Mouse (Mus musculus) embryonic facial prominence, embryonic 15.5 days (tissue): Measurements from ENCODE around the gene Fam19a2. TPM values are rescaled to one million over a fixed set of nuclear protein-coding genes. Genes with fewer than 3 reads are reported as not detected.

ENCODE experiments used
- ATAC-seq: fragments of 200-750 bp; cut with Nextera tagmentation; 2 replicates; pipeline ENCODE4 v1.8.0; 2017; ENCODE audit warnings: low read depth, moderate TSS enrichment; ENCODE audit not compliant: insufficient number of reproducible peaks, low FRiP score, low TSS enrichment
- H3K27ac ChIP-seq: fragments of 300-500 bp; sonication (generic); replicated peaks from 2 replicates; pipeline ENCODE4 v1.5.1; 2015; ENCODE audit warnings: mild to moderate bottlenecking, inconsistent platforms
- H3K27me3 ChIP-seq: fragments of 300-500 bp; sonication (generic); 2 replicates; pipeline ENCODE4 v1.6.1; 2015; ENCODE audit warnings: inconsistent platforms
- H3K36me3 ChIP-seq: fragments of 300-500 bp; sonication (generic); 2 replicates; pipeline ENCODE4 v1.6.1; 2015; ENCODE audit warnings: mild to moderate bottlenecking, inconsistent platforms
- H3K4me1 ChIP-seq: fragments of 300-500 bp; sonication (generic); 2 replicates; pipeline ENCODE4 v1.6.1; 2015; ENCODE audit warnings: inconsistent platforms
- H3K4me2 ChIP-seq: fragments of 300-500 bp; sonication (generic); replicated peaks from 2 replicates; pipeline ENCODE4 v1.6.1; 2015; ENCODE audit warnings: mild to moderate bottlenecking, inconsistent platforms
- H3K4me3 ChIP-seq: fragments of 300-500 bp; sonication (generic); replicated peaks from 2 replicates; pipeline ENCODE4 v1.5.1; 2015; ENCODE audit warnings: mild to moderate bottlenecking, inconsistent platforms
- H3K9ac ChIP-seq: fragments of 300-500 bp; sonication (generic); 2 replicates; pipeline ENCODE4 v1.6.1; 2015; ENCODE audit warnings: inconsistent platforms
- H3K9me3 ChIP-seq: fragments of 300-500 bp; sonication (generic); replicated peaks from 2 replicates; pipeline ENCODE4 v1.6.1; 2016; ENCODE audit warnings: inconsistent platforms
- WGBS: fragments of 180-500 bp; shearing (Covaris S2); methylation state at CpG from one replicate; pipeline ENCODE4 v1.1.7; 2015; 5-methylcytosine and 5-hydroxymethylcytosine counted together
- polyA plus RNA-seq: library from polyadenylated mRNA; unstranded; fragments of >200 nt; fragmentation: Nextera tagmentation; extraction: Ambion mirVana; gene quantifications from 2 replicates; pipeline ENCODE4 v1.2.1, GENCODE M21; 2015

Gene Fam19a2
- polyA plus RNA-seq, 1 experiment from 2014 or later = 4.1 TPM

- ATAC-seq = no peak
- H3K27ac ChIP-seq = no peak overlapping the region
Measured at GRCm38 (mm10) chr10:123307300-123307699, 43.5 kb downstream of the Fam19a2 start.

DNA sequence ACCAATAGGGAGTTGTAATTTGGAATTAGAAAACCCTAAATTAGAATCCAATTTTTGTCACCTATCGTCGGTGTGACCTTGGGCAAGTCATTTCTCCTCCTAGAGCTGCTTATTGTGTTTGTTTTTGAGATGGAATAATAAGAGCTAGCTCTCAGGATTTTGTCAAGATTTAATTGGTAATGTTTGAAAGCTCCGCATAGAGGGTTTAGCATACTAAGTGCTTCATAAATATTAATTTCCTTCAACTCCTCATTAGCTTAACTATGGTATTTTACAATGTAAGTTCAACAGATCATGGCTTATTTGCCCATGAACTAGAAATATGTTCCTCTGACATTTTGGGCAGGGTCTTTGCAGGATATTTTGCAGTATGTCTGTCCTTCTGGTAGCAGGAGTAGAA, 62.5 kb downstream of the Fam19a2 start:
- Histone ChIP-seq H3K9me3 (no peaks in the 10 kb centered on the region), H3K9ac (no peak overlapping the region), H3K27ac (no peak overlapping the region), H3K27me3 (no peaks in the 10 kb centered on the region), H3K36me3 (no peaks in the 10 kb centered on the region), H3K4me1 (no peaks in the 10 kb centered on the region), H3K4me2 (no peak overlapping the region), H3K4me3 (no peak overlapping the region)
- WGBS = 94% methylated on average over 3 of the region's 3 CpGs
- ATAC-seq = no peak

More at GRCm38 (mm10) chr10:123307300-123307699, 43.5 kb downstream of the Fam19a2 start:
- Histone ChIP-seq H3K9me3 (no peaks in the 10 kb centered on the region), H3K4me2 (no peak overlapping the region), H3K36me3 (no peaks in the 10 kb centered on the region), H3K4me3 (no peak overlapping the region), H3K27me3 (no peaks in the 10 kb centered on the region), H3K4me1 (no peaks in the 10 kb centered on the region), H3K9ac (no peak overlapping the region)

DNA sequence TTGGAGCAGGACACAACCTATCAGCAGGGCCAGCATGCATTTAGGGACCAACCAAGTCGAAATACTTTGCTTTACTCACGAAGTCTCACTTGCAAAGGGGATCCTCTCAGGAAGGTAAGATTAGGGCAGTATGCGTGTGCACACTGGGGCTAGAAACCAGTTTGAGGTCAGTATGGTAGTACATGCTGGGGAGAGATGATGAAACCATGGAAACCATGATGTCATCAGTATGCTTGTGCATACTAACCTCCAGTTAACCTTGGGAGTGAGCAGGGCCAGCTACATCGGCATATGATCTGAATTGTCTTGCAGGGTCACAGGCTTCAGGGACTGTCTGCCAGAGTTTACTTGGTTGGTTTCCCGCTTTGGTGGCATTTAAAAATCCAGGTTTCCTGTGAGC, 77.5 kb downstream of the Fam19a2 start:
- 67% methylated on average over 5 of the region's 5 CpGs for WGBS
- no peak overlapping the region for H3K27ac ChIP-seq
- no peak overlapping the region for H3K4me2 ChIP-seq
- H3K4me1 ChIP-seq = no peaks in the 10 kb centered on the region
- no peaks in the 10 kb centered on the region for H3K9me3 ChIP-seq
- no peak for ATAC-seq
- no peaks in the 10 kb centered on the region for H3K36me3 ChIP-seq
- H3K4me3 ChIP-seq = no peak overlapping the region
- H3K27me3 ChIP-seq = no peaks in the 10 kb centered on the region
- no peak overlapping the region for H3K9ac ChIP-seq

- ATAC-seq = no peak
- H3K36me3 ChIP-seq = no peaks in the 10 kb centered on the region
- WGBS = 16% methylated on average over 5 of the region's 5 CpGs
Measured at GRCm38 (mm10) chr10:123342591-123343236, 78.9 kb downstream of the Fam19a2 start.

DNA sequence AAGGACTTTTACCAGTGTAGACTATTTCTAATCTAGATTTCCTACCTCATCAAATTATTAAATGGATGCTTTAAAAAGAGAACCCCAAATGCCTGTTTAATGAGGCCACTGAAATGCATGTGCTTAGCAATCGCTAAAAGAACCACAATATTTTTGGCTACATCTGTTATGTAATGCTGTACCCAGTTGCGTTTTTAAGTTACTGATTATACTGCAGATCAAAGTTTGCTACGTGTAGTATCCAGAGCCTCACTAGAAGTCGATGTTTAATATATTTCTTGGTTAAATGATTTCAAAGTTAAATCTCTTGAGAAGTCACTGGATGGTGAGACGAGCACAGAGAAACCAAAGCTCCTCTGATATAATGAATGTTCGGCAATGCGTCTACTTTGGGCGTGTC, 82.5 kb downstream of the Fam19a2 start:
- no peaks in the 10 kb centered on the region for H3K27me3 ChIP-seq
- no peaks in the 10 kb centered on the region for H3K36me3 ChIP-seq
- no peak overlapping the region for H3K9ac ChIP-seq
- no peak for ATAC-seq
- no peaks in the 10 kb centered on the region for H3K4me1 ChIP-seq
- no peak overlapping the region for H3K4me2 ChIP-seq
- H3K9me3 ChIP-seq = no peaks in the 10 kb centered on the region
- H3K4me3 ChIP-seq = no peak overlapping the region
- WGBS = 92% methylated on average over 8 of the region's 8 CpGs
- H3K27ac ChIP-seq = no peak overlapping the region

More at GRCm38 (mm10) chr10:123342591-123343236, 78.9 kb downstream of the Fam19a2 start:
- H3K9ac ChIP-seq = no peak overlapping the region
- no peak overlapping the region for H3K4me2 ChIP-seq
- H3K4me3 ChIP-seq = no peak overlapping the region
- H3K9me3 ChIP-seq = no peaks in the 10 kb centered on the region
- no peaks in the 10 kb centered on the region for H3K27me3 ChIP-seq
- H3K4me1 ChIP-seq = no peaks in the 10 kb centered on the region
- H3K27ac ChIP-seq = no peak overlapping the region

DNA sequence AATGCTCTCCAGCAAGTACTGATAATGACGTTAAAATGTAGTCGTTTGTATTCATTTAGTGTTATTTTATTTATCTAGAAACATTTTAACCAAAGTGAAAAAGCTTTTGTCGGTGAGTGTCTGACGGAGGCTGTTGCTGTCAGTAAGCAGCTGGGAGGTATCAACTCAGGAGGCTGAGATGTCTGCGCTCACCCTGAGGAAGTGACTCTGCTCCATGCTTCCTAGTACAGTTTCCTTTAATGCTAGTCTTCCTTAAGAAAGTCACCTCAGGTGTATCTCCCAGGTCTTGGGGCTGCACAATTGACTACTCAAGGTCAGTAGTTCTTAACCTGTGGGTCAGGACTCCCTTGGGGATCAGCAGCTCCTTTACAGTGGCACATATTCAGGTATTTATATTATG, 89.9 kb downstream of the Fam19a2 start:
- Histone ChIP-seq H3K9ac (no peak overlapping the region), H3K4me3 (no peak overlapping the region), H3K9me3 (no peaks in the 10 kb centered on the region), H3K4me1 (no peaks in the 10 kb centered on the region), H3K27me3 (no peaks in the 10 kb centered on the region), H3K4me2 (no peak overlapping the region), H3K36me3 (no peaks in the 10 kb centered on the region), H3K27ac (no peak overlapping the region)
- no peak for ATAC-seq
- 85% methylated on average over 5 of the region's 5 CpGs for WGBS

GRCm38 (mm10) chr10:123357010-123357409, 93.2 kb downstream of the Fam19a2 start:
- Histone ChIP-seq H3K9ac (no peak overlapping the region), H3K4me2 (no peak overlapping the region), H3K4me1 (no peaks in the 10 kb centered on the region), H3K36me3 (no peaks in the 10 kb centered on the region), H3K27ac (no peak overlapping the region), H3K27me3 (no peaks in the 10 kb centered on the region), H3K4me3 (no peak overlapping the region), H3K9me3 (no peaks in the 10 kb centered on the region)
- WGBS = 89% methylated on average over 6 of the region's 6 CpGs
- no peak for ATAC-seq

DNA sequence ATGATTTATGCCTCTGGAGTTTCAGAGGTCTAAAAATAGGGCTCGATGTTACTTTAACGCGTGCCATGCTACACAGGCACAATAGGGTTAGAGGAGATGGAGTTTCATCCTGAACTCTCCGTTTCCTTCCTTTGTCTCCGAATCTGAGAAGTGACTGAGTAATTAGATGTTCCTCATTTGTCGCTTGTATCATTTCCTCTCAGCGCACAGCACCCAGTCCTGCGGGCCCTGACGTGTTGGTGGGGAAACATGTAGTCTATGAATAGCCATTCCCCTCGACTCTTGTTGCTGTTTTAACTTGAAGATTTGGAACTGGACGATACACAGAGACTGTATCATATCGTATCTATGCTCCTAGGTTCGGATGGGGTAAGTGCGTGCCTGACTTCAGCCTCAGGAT, 96.7 kb downstream of the Fam19a2 start:
- no peaks in the 10 kb centered on the region for H3K9me3 ChIP-seq
- no peak overlapping the region for H3K4me2 ChIP-seq
- no peak for ATAC-seq

DNA sequence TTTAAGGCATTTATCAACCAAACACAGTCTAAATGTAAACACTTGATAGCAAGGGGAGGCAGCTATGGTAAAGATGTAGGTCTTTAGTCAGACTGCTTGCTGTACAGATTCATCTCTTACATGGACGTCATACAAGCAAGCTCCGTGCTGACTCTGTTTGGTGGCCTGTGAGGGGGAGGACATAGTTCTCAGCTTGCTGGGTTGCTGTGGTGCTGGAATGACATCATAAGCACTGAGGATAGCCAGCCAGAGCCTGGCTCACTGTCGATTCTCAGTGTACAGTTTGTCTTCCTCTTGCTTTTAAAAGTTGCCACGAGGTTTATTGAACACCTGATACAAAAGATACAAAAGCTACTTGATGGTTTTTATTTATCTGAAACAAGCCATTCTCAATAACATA, 100.8 kb downstream of the Fam19a2 start:
- no peaks in the 10 kb centered on the region for H3K9me3 ChIP-seq
- ATAC-seq = no peak
- no peak overlapping the region for H3K27ac ChIP-seq
- no peaks in the 10 kb centered on the region for H3K4me1 ChIP-seq
- WGBS = 82% methylated on average over 4 of the region's 4 CpGs
- no peak overlapping the region for H3K9ac ChIP-seq
- no peak overlapping the region for H3K4me3 ChIP-seq
- no peaks in the 10 kb centered on the region for H3K36me3 ChIP-seq
- H3K4me2 ChIP-seq = no peak overlapping the region
- no peaks in the 10 kb centered on the region for H3K27me3 ChIP-seq

More for the DNA sequence above, 96.7 kb downstream of the Fam19a2 start:
- no peaks in the 10 kb centered on the region for H3K27me3 ChIP-seq
- H3K4me3 ChIP-seq = no peak overlapping the region
- no peak overlapping the region for H3K9ac ChIP-seq
- no peaks in the 10 kb centered on the region for H3K36me3 ChIP-seq
- WGBS = 67% methylated on average over 14 of the region's 14 CpGs
- H3K4me1 ChIP-seq = no peaks in the 10 kb centered on the region
- H3K27ac ChIP-seq = no peak overlapping the region

DNA sequence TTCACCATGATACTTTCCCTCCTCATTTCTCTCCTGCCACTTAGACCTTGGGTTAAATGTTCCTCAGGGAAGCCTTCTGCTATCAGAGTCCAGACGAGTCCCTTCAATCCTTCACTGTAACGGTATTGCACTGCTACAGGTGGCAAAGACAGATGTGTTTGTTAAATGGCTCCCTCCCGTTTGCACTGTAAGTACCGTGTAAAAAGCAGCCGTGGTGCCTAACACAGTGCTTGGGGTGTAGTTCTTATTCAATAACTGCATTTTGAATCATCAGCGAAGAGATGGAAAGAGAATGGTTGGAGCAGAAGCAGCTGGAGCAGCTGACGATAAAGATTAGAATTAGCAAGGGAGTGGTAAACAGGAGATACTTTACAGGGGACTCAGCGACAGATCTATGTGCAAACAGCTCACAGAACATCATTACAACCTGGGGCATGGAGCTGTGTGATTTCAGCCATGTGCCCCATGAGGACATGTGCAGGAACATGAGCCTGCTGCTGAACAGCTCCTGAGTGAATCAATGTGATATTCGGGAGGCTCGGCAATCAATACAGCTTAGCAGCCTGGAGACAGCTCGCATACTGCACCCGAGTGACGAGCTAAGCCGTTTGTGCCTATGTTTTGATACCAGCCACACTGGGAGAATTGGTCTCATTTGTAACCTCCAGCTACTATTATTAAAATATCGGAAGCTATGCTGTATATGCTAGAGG, 103.5 kb downstream of the Fam19a2 start:
- no peak for ATAC-seq
- Histone ChIP-seq H3K27ac (no peak overlapping the region), H3K36me3 (no peaks in the 10 kb centered on the region), H3K4me2 (no peak overlapping the region), H3K27me3 (no peaks in the 10 kb centered on the region), H3K4me1 (no peaks in the 10 kb centered on the region), H3K9me3 (no peaks in the 10 kb centered on the region), H3K4me3 (no peak overlapping the region), H3K9ac (no peak overlapping the region)
- WGBS = 77% methylated on average over 15 of the region's 15 CpGs

DNA sequence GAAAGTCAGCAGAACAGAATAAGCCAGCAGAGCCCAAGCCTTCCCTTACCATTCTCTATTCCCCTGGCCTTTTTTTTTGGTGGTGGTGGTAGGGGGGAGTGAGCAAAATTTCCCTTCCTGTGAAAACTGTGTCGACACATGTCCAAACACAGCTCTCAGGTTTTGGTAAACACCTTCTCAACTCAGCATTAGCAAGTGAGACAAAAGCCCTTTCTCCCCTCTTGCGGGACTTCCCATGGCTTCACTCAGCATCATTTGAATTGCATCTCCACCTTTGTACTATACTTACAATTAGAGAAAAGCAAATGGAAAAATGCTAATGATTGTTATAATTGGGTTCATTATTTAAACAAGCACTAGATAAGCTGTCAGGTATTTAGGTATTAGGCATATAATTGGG, 119.5 kb downstream of the Fam19a2 start:
- H3K4me3 ChIP-seq = no peak overlapping the region
- H3K4me1 ChIP-seq = no peaks in the 10 kb centered on the region
- 53% methylated on average over 2 of the region's 2 CpGs for WGBS
- H3K36me3 ChIP-seq = no peaks in the 10 kb centered on the region
- ATAC-seq = no peak
- H3K27ac ChIP-seq = no peak overlapping the region
- no peaks in the 10 kb centered on the region for H3K27me3 ChIP-seq
- H3K9me3 ChIP-seq = 0 out of 2 replicates have a peak, but pooled peaks cover 3% of the 10 kb centered on the region
- no peak overlapping the region for H3K4me2 ChIP-seq
- no peak overlapping the region for H3K9ac ChIP-seq

- Histone ChIP-seq H3K9ac (no peak overlapping the region), H3K27me3 (no peaks in the 10 kb centered on the region), H3K27ac (no peak overlapping the region), H3K9me3 (0 out of 2 replicates have a peak, but pooled peaks cover 3% of the 10 kb centered on the region), H3K36me3 (no peaks in the 10 kb centered on the region), H3K4me2 (no peak overlapping the region), H3K4me1 (no peaks in the 10 kb centered on the region), H3K4me3 (no peak overlapping the region)
- no peak for ATAC-seq
- WGBS = 76% methylated on average over 6 of the region's 6 CpGs
Measured at GRCm38 (mm10) chr10:123385641-123386040, 121.8 kb downstream of the Fam19a2 start.
